ENCODE assay signal across 9 mouse cellular contexts in the genomic region with DNA sequence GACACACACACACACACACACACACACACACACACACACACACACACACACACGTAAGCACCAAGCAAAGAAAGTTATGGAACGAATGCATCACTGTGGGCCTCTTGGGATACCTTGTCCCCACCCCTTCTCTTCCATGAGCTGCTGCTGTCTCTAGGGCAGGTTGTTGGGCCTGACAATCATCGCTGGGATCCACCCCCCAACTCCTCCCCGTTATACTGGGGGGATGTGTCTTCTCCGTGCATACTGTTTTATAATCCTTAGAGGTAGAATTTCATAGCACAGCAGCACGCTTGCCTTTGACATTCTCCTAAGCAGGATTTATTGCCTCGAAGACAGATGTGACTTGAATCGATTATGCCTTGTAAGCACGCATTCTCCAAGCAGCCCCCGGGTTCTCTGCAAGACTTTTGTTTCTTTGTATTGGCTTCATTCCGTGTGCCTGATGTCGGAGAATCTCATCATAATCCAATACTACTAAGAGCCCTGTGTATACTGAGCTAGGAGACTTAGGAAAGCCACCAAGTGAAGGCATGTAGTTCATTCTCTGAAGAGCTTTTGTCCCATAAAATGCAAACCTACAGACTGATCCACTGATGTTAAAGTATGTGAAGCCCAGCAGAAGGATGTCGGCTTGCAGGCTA.
DNase-seq lines count a peak whose midpoint lies in the region; ATAC-seq and TF ChIP-seq lines count a peak whose summit lies in the region.
"Had no signal": no experiment of that assay in that cellular context is flagged by ENCODE, and none has a peak within 500 bp of the region (broad histone marks: within the 10 kb centered on the region; RNA-seq: fewer than 3 reads in every experiment).

No protein-coding gene starts in this region.

- whole genome bisulfite sequencing in midbrain, embryonic 10.5 days: 59% methylated on average over 13 of the region's 13 CpGs
- whole genome bisulfite sequencing in stomach, postnatal 0 days: 34% methylated on average over 13 of the region's 13 CpGs

- no peak overlapping the region for H3K9ac ChIP-seq in stomach, postnatal 0 days (ENCODE audit: low read length)

- TF ChIP-seq EP300 in stomach, postnatal 0 days (optimal IDR thresholded peaks at IDR 0.05): no peak

- peak; percentile 20 for DNase-seq in adrenal gland, postnatal 14 days
- no peak for DNase-seq in adrenal gland, adult 8-10 months
- peak; percentile 34 to 42 for DNase-seq in right cerebral cortex, postnatal 10 days (ENCODE audit: low spot score in 2 of 2)
- no peak for DNase-seq in right cerebral cortex, postnatal 4 days
- peak; percentile 20 for DNase-seq in midbrain, embryonic 10.5 days (ENCODE audit: low spot score)
- DNase-seq in stomach, postnatal 0 days (ENCODE audit: low spot score): no peak
- no peak for DNase-seq in Muller cell, postnatal 12 days (ENCODE audit: inconsistent ontology term)

- H3K9me3 ChIP-seq in midbrain, embryonic 10.5 days (replicated peaks): no peaks in the 10 kb centered on the region; the same call in 1 of the 2 replicates
- H3K9me3 ChIP-seq in stomach, postnatal 0 days (ENCODE audit: control insufficient read depth, low read length): no peaks in the 10 kb centered on the region

- H3K27ac ChIP-seq in midbrain, embryonic 10.5 days (replicated peaks): 0 out of 2 replicates have a peak overlapping the region, but pooled peaks have one; percentile 17
- H3K27ac ChIP-seq in stomach, postnatal 0 days (replicated peaks): no peak overlapping the region

- ATAC-seq in stomach, postnatal 0 days (ENCODE audit: low FRiP score, low TSS enrichment): no peak
- no peak for ATAC-seq in megakaryocyte progenitor cell, adult 5-6 weeks (replicated peaks; ENCODE audit: poor library complexity)

- H3K4me2 ChIP-seq in stomach, postnatal 0 days (replicated peaks; ENCODE audit: low read depth): 0 out of 2 replicates have a peak overlapping the region, but pooled peaks have one; percentile 14

- H3K4me3 ChIP-seq in midbrain, embryonic 10.5 days: peak overlapping the region; percentile 32
- H3K4me3 ChIP-seq in stomach, postnatal 0 days (ENCODE audit: low read depth, low read length): no peak overlapping the region
- H3K4me3 ChIP-seq: myocyte had no signal

- H3K36me3 ChIP-seq in midbrain, embryonic 10.5 days: no peaks in the 10 kb centered on the region
- H3K36me3 ChIP-seq in stomach, postnatal 0 days (ENCODE audit: control insufficient read depth, insufficient read depth, low read length): no peaks in the 10 kb centered on the region

- no peak for TF ChIP-seq CTCF in stomach, postnatal 0 days (IDR thresholded peaks at IDR 0.05; ENCODE audit: low read depth)

- H3K27me3 ChIP-seq in midbrain, embryonic 10.5 days (ENCODE audit: low read depth, poor library complexity, severe bottlenecking): 0 out of 2 replicates have a peak, but pooled peaks cover 4% of the 10 kb centered on the region
- H3K27me3 ChIP-seq in stomach, postnatal 0 days (ENCODE audit: control insufficient read depth, insufficient read depth, low read length): no peaks in the 10 kb centered on the region

- peaks cover 41% of the 10 kb centered on the region for H3K4me1 ChIP-seq in midbrain, embryonic 10.5 days
- no peaks in the 10 kb centered on the region for H3K4me1 ChIP-seq in stomach, postnatal 0 days (replicated peaks; ENCODE audit: control insufficient read depth, insufficient read depth)

Comparison
In these comparisons a context has a peak if more than half of its experiments do, and no peak if none do; other contexts are left out.
1. DNase-seq: peak in adrenal gland, postnatal 14 days (single experiment), right cerebral cortex, postnatal 10 days (2 of 2) and midbrain, embryonic 10.5 days (single experiment); none in adrenal gland, adult 8-10 months (single experiment), right cerebral cortex, postnatal 4 days (single experiment), stomach, postnatal 0 days (single experiment) and Muller cell, postnatal 12 days (single experiment).